Mouse (Mus musculus): Measurements from ENCODE around the gene Cebpe.

Cebpe gene

DNA sequence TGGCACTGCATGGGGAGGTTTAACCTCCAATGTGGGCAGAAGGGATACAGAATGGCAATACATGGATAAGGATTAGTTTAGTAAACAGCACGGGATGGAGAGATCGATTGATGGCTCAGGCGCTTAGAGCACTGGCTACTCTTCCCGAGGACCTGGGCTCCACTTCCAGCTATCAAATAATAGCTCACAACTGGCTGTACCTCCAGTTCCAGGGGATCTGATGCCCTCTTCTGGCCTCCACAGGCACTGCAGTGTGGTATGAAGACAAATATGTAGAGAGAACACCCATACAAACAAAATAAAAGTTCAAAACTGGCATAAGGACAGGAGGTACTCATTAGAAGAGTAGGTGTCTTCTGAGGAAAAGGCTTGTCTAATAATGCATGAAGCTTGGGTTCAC lies 42.6 kb downstream of the Cebpe start:
- peak; percentile 48 to 67 for DNase-seq

DNA sequence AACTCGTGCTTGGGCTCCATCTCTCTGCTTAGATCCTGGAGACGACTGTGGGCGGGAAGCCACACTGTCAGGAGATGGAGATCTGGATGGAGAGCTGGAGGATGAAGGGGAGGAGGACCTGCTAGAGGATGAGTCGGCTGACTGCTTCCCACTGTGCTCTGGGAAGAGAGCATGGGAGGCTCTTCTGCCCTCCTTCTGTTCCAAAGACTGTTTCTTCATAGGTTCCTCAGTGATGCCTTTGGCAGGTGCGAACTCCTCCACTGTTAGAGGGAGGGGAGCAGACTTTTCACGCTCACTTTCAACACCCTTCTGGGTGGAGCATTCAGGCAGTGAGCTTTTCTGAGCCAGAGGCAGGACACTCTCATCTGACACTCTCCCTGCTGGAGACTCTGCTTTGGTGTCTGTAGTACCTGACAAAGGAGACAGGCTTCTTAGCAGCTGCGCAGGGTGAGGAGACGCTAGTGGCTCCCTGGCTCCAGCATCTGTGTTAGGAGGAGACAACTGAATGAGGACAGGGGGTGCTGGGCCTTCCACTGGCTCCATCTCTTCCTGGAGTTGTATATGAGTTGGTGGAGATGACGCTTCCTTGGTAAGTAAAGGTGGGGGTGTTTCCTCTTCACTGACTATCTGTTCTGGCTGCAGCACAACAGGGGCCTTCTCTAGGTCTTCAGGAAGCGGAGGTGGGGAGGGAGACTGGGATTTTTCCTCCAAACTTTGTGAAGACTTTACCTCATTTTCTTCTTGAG lies 47.3 kb downstream of the Cebpe start:
- DNase-seq, result no peak
